Mouse (Mus musculus) MEL (cell line): ENCODE results near the gene Wnt6.

Experiments used
- CHD1 ChIP-seq: IDR thresholded peaks from 2 replicates; pipeline ENCODE4 v1.6.1; 2012; ENCODE audit warnings: low read depth, mild to moderate bottlenecking, inconsistent platforms, low read length, improper control_type of control experiment
- CHD2 ChIP-seq: IDR thresholded peaks from 2 replicates; pipeline ENCODE4 v1.6.1; 2011; ENCODE audit warnings: low read length, improper control_type of control experiment
- CTCF ChIP-seq, 3 experiments: IDR thresholded peaks in 2 of 3; conservative IDR thresholded peaks in 1 of 3; 2 replicates each; pipeline ENCODE4 v1.5.1; 2011 to 2012; ENCODE audit warnings: low read length in 3 of 3, low read depth in 2 of 3, mild to moderate bottlenecking in 2 of 3, improper control_type of control experiment in 1 of 3, inconsistent platforms in 1 of 3, mixed read lengths in 1 of 3, moderate library complexity in 1 of 3; ENCODE audit not compliant: control insufficient read depth in 1 of 3, insufficient read depth in 1 of 3, poor library complexity in 1 of 3, severe bottlenecking in 1 of 3
- EP300 ChIP-seq, 2 experiments: IDR thresholded peaks; 2 replicates each; pipeline ENCODE4 v1.6.1; 2011; ENCODE audit warnings: improper control_type of control experiment in 2 of 2, low read length in 2 of 2, low read depth in 1 of 2, mild to moderate bottlenecking in 1 of 2
- JUND ChIP-seq: IDR thresholded peaks from 2 replicates; pipeline ENCODE4 v1.6.1; 2011; ENCODE audit warnings: low read depth, mild to moderate bottlenecking, improper control_type of control experiment, low read length
- MXI1 ChIP-seq: IDR thresholded peaks from 2 replicates; pipeline ENCODE4 v1.6.1; 2011; ENCODE audit warnings: mild to moderate bottlenecking, low read depth, low read length, improper control_type of control experiment
- MYC ChIP-seq: IDR thresholded peaks from 2 replicates; pipeline ENCODE4 v1.6.1; 2011; ENCODE audit warnings: low read depth, mild to moderate bottlenecking, low read length, improper control_type of control experiment, moderate library complexity
- POLR2AphosphoS5 ChIP-seq: IDR thresholded peaks from 2 replicates; pipeline ENCODE4 v1.6.1; 2012; ENCODE audit warnings: low read depth, borderline replicate concordance, mild to moderate bottlenecking, inconsistent platforms, low read length, moderate library complexity, mixed read lengths
- SIN3A ChIP-seq: IDR thresholded peaks from 2 replicates; pipeline ENCODE4 v1.6.1; 2012; ENCODE audit warnings: low read length, improper control_type of control experiment, inconsistent platforms
- TAL1 ChIP-seq: IDR thresholded peaks from 2 replicates; pipeline ENCODE4 v1.6.1; 2012; ENCODE audit warnings: mild to moderate bottlenecking, inconsistent platforms, low read length, moderate library complexity, mixed read lengths
- TCF12 ChIP-seq: IDR thresholded peaks from 2 replicates; pipeline ENCODE4 v1.6.1; 2014; ENCODE audit warnings: low read depth, mild to moderate bottlenecking, inconsistent platforms, low read length, improper control_type of control experiment, moderate library complexity
- USF1 ChIP-seq: IDR thresholded peaks from 2 replicates; pipeline ENCODE4 v1.6.1; 2014; ENCODE audit warnings: low read depth, mild to moderate bottlenecking, inconsistent platforms, low read length, improper control_type of control experiment, moderate library complexity
- ZC3H11A ChIP-seq: IDR thresholded peaks from 2 replicates; pipeline ENCODE4 v1.6.1; 2012; ENCODE audit warnings: low read depth, mild to moderate bottlenecking, inconsistent platforms, low read length, improper control_type of control experiment

GRCm38 (mm10) chr1:74804211-74804870, 32.6 kb downstream of the Wnt6 start:
- TF ChIP-seq POLR2AphosphoS5: no peak
- TF ChIP-seq CTCF (IDR thresholded peaks at IDR 0.05 in 2 of 3, conservative IDR thresholded peaks at IDR 0.05 in 1 of 3; ENCODE audit: control insufficient read depth in 1 of 3, insufficient read depth in 1 of 3, low read depth in 2 of 3, low read length in 3 of 3, poor library complexity in 1 of 3, severe bottlenecking in 1 of 3): no peak
- no peak for TF ChIP-seq JUND
- TF ChIP-seq TCF12: no peak
- TF ChIP-seq CHD1: no peak
- TF ChIP-seq ZC3H11A: no peak
- no peak for TF ChIP-seq TAL1
- no peak for TF ChIP-seq EP300 (IDR thresholded peaks at IDR 0.05; ENCODE audit: low read depth in 1 of 2, low read length in 2 of 2)
- no peak for TF ChIP-seq MYC
- TF ChIP-seq USF1: no peak
- no peak for TF ChIP-seq MXI1
- TF ChIP-seq CHD2: no peak
- no peak for TF ChIP-seq SIN3A
